Mouse (Mus musculus) embryonic fibroblast, embryonic 13.5 days (primary cell): Measurements from ENCODE around the gene Mamstr.

Experiments used
- CTCF ChIP-seq: IDR thresholded peaks from 2 replicates; pipeline ENCODE4 v1.5.1; 2011; ENCODE audit warnings: mild to moderate bottlenecking, control low read depth, low read length, moderate library complexity, borderline replicate concordance; ENCODE audit not compliant: insufficient read depth
- POLR2A ChIP-seq: IDR thresholded peaks from 2 replicates; pipeline ENCODE4 v1.6.1; 2011; ENCODE audit warnings: low read depth, mild to moderate bottlenecking, control low read depth, low read length, moderate library complexity

- TF ChIP-seq CTCF (no peak), POLR2A (no peak)
These were observed 6.9 kb downstream of the Mamstr start for GRCm38 (mm10) chr7:45646671-45647070.
